Mouse (Mus musculus): ENCODE data around the gene Strada.
A peak's percentile ranks its signal among the peaks of the same experiment; 100 is the strongest.

The Strada gene

DNA sequence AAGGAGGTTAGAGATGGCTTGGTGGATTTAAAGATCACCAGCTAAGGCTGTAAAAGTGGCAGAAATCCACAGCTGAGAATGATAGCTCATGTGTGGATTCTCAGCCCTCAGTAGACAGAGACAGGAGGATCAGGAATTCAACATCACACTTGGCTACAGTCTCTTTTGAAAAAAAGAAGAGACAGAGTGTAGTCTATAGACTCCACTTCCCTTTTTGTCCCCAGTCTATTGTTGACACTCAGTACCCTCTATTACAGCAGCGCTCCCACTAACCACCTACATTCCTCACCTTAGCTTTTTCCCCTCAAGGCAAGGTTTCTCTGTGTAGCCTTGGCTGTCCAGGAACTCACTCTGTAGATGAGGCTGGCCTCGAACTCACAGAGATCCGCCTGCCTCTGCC is 10.3 kb downstream of the Strada start:
- DNase-seq (ENCODE audit: inconsistent age in 2 of 2, low spot score in 1 of 2), result no peak

DNA sequence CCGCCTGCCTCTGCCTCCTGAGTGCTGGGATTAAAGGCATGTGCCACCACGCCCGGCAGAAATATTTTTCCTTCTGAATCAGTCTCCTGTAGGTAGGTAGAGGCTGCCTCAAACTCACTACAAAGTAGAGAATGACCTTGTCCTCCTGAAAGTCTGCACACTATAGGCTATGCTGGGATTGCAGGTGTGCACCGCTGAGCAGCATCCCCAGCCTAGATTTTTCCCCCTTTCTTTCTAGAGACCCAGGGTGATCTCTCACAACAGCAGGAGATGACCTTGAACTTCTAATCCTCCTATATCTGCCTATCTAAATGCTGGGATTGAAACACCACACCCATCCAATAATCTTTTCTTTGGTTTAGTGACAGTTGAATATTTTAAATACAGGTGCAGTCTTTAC is 14.6 kb downstream of the Strada start:
- no peak for DNase-seq (ENCODE audit: inconsistent age in 2 of 2, low spot score in 1 of 2)

DNA sequence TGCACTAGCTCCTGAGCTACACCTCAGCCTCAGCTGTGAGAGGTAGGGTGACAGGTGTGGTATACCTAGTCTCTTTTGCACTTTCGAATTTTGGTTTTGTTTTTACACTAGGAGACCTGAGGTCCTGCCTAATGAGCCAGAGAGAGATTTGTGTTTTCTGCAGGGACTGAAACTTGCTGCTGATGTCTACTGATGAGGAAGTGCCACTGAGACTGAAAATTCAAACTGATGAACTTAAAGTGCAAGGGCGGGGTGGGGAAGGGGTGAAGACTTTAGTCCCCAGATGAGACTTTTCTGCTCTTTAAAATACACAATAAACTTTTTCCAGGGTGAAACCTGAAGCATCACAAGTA is 21.5 kb downstream of the Strada start:
- DNase-seq (ENCODE audit: inconsistent age in 2 of 2, low spot score in 1 of 2), result no peak

DNA sequence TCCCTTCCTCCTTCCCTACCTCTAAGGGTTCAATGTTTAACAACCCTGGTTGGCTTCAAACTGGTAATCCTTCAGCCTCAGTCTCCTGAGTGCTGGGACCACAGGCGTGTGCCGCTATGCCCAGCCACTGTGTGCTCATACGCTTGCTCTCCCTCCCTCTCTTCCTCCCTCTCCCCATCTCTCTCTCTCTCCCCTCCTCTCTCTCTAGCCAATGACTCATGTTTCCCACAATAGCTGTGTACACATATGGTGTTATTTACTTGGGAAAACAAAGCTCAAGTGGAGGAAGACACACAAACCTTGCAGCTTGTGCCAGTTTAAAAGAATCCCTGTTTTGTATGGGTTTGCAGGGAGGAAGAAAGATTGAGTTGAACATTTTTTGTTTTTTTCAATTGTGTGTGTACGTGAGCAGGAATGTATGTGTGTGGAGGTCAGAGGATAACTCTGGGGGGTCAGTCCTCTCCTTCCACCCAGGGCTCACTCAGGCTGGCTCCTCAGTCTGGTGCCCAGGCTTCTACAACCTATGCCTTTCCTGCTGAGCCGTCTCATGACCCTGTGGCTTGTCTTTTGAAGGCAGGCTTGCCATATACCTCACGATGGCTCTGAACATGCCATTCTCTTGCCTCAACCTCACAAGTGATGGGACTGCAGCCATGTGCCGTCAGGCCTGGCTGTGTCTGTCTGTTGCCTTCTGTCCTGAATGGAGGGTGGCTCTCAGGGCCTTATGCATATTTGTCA is 22.1 kb downstream of the Strada start:
- no peak for DNase-seq (ENCODE audit: inconsistent age in 2 of 2, low spot score in 1 of 2)

DNA sequence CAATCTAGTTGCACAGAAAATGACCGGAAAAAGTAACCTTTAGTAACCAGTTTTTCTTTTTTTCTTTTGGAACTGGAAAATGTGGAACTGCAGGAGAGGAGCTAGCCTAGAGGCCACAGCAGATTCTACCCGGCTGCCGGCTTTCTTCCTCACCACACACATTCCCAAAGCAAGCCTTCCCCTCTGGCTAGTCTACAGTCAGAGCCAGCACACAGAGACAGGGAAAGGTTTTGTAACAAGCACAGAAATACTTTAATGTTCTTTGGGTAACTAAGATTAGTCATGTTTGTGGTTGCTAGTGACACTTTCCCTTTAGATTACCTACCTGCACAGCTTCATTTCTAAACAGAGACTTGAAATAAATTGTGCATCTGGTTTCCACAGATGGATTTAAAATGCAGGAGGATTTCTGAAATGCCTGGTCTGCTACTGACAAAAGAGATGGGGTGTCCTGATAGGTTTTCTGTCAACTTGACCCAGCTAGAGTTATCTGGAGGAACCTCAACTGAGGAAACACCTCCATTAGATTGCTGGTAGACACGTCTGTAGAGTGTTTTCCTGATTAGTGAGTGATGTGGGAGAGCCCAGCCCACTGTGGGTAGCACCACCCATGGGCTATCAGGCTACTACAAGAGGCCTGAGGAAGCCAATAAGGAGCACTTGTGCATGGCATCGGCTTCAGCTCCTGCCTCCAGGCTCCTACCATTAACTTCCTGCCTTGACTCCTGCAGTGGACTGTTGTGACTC is 23.8 kb downstream of the Strada start:
- DNase-seq (ENCODE audit: inconsistent age in 2 of 2, low spot score in 1 of 2), result no peak

DNA sequence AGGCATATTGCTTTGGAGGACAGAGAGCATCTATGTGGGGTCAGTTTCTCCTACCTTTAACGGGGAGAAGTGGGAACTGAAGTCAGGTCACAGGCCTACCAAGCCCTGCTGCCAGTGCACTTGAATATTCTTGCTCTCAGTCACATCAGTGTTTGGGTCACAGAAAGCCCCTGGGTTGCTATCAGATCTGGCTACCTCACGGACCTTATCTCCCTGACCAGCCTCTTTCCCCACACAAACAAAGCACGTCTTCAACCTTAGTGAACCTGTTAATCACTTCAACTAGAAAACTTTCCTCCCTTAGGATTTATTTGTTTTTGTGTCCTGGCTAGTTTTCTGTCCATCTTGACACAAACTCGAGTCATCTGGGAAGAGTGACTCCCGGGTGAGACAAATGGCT is 25.6 kb downstream of the Strada start:
- DNase-seq (ENCODE audit: inconsistent age in 2 of 2, low spot score in 1 of 2), result no peak

DNA sequence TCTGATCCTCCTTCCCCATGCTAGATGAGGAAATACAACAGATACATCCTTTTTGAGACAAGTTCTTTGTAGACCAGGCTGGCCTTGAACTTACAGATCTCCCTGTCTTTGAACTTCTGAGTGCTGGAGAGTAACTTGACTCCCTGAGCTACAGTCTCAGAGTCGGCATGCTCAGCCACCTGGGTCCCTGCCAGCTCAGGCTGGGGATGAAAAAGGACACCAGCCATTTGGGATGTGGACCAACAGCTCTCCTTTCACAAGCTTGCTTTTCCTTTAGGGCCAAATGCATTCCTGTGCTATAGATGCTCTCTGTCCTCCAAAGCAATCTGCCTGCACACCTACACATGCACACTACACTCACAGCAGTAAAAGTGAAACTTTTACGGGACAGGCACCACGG is 26.9 kb downstream of the Strada start:
- peak; percentile 42 to 60 for DNase-seq (ENCODE audit: inconsistent age in 2 of 2, low spot score in 1 of 2)

DNA sequence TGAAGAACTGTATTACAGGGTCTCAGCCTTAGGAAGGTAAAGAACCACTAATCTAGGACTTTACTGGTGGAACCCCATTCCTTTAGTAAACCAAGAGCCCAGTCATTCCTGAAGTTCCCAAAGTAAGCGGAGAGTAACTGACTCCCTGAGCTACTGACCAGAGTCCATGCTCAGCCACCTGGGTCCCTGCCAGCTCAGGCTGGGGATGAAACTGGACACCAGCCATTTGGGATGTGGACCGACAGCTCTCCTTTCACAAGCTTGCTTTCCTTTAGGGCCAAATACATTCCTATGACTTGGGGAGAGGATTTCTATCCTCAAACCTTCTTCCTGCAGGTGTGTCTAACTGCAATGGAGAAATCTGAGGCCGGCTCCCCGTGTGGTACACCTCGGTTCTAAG is 27.6 kb downstream of the Strada start:
- no peak for DNase-seq (ENCODE audit: inconsistent age in 2 of 2, low spot score in 1 of 2)

DNA sequence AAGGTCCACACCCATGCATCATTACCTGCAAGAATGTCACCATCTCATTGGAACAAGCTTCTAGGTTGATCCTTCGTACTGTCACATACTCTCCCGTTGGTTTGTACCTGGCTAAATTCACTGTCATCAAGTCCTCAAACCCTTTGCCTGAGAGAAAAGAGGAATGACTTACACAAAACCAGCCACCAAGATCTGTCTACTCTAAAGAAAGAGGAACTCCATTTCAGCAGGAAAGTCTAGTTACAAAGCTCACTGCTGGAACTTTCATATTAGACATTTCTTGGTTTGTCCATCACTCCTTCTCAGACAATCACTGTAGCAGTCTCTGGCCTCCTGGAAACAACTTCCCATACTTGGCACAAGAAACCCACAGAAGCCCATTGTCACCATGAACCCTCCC is 28.7 kb downstream of the Strada start:
- no peak for DNase-seq (ENCODE audit: inconsistent age in 2 of 2, low spot score in 1 of 2)

DNA sequence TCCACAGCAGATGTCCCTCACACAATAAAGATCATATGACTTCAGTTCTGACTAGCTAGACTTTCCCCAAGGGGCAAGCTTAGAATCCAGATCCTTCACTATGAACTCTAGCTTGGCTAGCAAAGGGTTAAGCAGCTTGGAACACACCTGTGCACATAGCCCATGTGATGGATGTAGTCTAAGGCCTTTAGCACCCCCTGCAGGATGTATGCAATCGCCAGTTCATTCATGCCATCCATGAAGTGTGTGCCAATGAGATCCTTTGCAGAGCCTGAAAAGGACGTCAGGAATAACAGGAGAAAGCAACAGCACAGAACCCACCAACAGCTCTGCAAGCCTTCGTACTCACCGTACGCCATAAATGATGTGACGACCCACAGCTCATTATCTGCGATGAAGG is 31.2 kb downstream of the Strada start:
- DNase-seq (ENCODE audit: inconsistent age in 2 of 2, low spot score in 1 of 2), result no peak

DNA sequence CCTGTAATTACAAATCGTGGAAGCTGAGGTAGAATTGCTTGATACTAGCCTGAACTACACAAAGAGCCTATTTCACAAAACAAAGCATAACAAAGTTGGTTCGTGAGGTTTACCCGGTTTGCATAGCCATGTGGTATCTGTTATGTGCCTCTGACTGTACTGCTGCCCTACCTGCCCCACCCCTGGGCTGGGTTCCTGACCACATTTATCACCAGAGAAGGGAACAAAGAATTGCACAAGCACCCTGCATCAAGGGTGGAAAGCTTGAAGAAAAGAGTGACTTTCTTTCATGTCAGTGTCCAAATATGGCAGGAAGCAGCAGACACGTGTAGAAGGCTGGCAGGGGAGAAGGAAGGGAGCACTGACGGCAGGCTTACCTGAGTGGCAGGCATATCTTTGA is 34.5 kb downstream of the Strada start:
- no peak for DNase-seq (ENCODE audit: inconsistent age in 2 of 2, low spot score in 1 of 2)

DNA sequence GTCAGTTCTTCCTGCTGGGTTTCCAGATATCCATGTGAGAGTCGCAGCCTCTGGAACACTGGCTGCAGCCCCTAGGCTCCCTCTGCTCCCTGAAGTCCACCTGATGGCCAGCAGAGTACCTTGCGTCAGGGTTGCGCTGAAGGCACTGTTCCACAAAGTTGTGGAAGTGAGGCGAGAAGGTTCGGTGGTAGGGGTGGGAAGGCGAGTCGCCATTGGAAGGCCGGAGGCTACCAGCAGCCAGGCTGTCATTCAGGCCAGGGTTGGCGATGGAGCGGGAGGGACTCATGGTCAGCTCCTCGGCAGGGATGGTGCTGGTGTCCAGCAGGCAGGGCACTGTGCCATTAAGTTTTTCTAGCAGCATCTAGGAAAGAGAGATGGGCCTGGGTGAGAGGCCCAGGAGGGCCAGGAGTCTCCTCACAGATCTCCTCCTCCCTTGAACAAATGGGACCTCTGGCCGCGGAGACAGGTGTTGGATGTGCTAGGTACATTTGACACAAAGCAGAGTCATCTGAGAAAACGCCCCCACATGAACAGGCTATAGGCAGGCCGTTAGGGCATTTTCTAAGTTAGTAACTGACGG is 37.3 kb downstream of the Strada start:
- no peak for DNase-seq (ENCODE audit: inconsistent age in 2 of 2, low spot score in 1 of 2)

DNA sequence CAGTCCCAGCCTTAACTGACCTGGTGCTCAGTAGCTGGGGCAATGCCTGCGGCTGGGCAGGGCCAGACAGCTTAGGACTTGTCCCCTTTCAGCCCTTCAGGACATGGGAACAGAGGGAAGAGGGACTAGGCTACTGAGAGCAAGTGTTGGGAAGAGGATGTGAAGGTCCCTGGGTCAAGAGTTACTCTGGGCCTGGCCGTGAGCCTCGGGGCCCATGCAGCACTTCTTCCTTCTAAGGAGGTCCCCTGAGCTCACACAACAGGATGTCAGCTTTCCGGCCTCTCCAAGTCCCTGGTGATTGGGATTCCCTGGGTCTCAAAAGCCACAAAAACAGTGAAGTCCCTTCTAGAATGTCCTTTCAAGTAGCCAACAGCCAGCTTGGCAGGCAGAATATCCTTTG is 38.4 kb downstream of the Strada start:
- DNase-seq (ENCODE audit: inconsistent age in 2 of 2, low spot score in 1 of 2), result peak in 1 of 2 experiments; percentile 50

DNA sequence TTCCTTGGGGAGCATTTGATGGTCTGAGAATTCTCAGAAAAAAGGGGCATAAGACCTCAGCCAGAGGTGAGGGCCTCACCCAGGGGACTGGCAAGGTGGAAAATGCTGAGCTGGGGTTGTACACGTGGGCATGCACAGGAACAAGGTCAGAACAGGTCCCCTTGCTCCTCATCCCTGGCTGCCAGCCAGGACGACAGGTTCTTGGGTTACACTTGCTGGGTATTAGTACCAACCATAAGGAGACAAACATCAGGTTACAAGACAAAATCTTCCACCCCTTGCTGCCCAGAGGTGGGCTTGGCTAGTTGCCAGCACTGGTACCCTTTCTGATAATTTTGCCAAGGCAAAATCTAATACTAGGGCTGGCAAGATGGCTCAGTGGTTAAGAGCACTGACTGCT is 39.7 kb downstream of the Strada start:
- DNase-seq (ENCODE audit: inconsistent age in 2 of 2, low spot score in 1 of 2), result no peak

DNA sequence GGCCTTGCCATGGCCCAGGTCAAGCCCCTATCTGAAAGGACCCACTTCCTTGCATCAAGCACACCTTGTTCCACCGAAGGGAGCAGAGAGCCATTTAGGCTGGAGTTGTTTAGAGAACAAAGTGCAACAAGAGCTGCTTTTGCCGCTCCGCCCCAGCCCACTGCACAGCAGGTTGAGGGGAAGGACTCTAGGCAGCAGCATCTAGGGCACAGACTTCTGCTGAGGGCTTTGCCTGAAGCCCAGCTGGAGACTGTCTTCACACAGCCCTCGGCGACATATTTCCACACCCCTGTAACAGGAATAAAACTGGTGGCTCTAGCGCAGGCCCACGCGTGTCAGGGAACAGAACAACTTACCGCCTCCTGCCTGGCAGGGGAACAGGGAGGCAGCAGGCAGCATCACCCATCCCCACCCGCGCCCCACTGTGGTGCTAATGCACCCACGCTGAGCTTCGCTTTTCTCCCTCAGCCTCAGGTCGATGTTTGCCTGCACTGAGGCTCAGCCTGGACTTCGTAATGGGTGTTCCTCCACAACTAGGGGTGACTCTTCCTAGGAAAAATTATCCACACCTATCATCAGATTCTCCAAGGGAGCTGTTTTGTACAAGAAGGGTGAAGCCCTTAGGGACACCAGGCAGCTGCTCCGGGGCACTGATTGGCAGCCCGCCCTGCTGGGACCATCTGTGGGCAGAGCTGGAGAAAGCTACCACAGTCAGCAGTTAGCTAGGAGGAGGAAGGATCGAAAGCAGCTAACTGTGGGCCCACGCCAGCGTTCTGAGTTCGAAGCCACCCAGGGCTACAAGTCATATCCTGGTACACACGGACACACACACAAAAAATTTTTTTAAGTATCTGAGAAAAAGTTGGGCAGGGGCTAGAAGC is 40.9 kb downstream of the Strada start, which contains the start of the genes Gm10840 and Limd2:
Gene Gm10840 (plus strand): TSS at position 10 of the 881 bp plus-strand sequence.
Gene Limd2 (minus strand): TSS at position 20 of the 881 bp plus-strand sequence.
- peak in 1 of 2 experiments; percentile 38 for DNase-seq (ENCODE audit: inconsistent age in 2 of 2, low spot score in 1 of 2)

DNA sequence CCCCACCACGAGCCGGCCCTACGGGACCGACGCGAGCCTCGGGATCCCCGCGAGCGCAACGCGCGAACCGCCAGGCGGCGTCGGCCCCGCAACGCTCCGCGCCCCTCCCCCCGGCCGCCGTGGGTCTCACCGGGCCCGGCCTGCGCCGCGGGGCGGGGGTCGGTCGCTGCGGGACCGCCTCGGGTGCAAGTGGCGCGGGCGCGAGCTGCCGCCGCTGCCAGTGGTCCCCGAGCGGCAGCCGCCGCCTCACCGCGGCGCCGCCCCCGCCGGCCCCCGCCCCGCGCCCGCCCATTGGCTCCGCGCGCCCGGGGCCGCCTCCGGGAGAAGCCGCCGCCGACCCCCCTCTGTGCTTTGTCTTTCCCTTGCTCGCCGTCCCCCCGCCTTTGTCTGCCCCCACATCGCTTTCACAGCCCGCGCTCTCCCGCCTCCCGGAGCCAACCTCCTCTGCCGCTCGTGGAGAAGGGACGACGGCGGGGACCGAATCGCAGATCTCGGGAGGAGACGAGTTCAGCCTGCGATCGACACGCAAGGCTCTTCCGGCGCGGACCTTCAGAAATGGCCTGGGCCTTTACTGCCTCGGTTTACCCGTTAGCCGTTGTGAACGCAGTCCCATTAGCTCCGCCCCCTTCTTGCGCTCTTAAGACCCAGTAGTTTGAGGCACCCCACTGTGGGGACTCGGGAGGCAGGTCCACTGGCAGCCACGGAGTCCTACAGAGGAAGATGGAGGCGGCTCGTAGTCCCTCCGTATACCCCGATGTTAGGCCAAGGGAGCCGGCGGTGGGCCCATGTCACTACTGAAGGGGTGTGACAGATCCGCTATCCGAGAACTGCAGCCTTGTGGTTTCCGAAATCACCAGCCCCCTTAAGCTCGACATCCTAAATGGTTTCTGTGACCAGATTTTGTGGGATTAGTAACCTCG is 41.8 kb downstream of the Strada start:
- DNase-seq (ENCODE audit: inconsistent age in 2 of 2, low spot score in 1 of 2), result peak; percentile 84 to 92

DNA sequence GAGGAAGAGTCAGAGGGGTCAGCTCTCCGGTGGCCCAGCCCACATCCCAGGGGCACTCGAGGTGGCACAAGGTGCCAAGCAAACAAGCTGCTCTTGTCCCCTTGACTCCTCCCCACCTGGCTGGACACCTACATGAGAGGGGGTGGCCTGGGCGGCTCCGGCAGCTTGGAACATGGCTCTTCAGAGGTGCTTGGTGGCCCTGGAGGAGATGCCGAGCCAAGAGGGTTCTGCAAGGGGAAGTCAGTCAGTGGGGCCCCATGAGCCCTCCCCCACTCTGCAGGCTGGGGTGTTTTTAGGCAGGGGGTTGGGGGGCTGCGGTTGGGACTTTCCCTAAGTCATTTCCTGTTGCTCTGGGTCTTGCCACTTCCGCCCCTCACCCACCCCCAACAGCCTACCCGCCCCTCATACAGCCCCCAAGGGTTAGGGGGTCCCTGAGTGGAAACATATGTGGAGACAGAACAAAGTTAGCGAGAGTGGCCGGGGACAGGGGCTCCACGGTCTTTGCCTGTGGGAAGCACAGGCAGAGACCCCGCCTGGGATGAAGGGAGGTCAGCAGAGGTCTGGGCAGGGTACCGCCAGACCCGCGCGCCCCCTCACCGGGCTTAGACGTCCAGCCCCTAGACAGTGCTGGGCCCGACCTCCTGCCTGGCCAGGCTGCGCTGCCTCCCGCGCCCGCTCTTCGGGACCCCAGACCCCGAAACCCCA is 42.6 kb downstream of the Strada start:
- DNase-seq (ENCODE audit: inconsistent age in 2 of 2, low spot score in 1 of 2), result peak; percentile 41 to 69

DNA sequence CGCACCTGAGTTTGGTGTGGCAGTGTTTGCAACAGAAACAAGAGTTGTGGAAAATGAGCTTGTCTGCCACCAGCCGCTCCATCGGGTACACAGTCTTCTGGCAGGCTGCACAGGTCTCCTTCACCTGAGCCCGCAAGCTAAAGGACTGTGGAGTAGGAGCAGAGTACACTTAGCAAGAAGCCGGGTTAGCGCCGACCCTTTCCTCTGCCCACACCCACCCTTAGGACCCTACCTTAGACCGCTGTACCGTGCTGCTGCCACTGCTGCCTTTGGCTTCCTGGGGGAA is 43.1 kb downstream of the Strada start:
- DNase-seq (ENCODE audit: inconsistent age in 2 of 2, low spot score in 1 of 2), result no peak

DNA sequence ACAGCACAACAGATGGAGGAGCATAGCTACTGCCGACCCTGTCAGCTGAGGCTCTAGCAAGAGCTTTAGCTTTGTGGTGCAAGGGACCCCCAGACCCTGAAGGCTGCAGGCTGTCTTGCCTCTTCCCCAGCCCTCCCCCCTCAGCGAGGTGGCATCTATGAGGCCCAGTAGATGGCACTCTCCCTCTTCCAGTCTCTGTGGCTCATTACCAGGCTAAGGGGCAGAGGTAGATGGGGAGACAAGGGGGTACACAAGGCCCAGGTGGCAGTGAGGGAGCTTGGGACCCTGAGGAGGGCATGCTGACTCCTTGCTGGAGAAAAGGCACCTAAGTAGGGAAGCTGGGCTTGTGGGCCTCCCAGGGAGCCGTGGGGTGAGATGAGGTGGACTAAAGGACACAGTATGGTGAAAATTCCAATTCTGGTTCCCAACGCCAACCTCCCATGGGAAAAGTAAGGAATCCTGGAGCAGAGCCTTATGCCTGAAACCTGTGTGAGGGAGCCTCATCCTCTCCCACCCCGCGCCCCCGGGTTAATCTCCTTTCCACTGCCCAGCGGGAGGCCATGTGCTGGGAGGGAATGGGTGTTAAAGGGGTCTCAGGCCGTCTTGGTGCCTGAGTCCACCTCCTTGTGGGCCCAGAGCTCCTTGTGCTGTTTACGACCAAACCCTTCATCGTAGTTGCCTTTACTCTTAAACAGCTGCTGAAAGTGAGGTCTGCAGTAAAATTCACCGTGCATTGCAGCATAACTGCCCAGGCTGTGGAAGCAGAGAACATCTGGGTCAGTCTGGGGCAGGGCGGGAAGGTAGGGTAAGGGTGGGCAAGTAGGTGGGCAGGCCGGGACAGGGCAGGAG is 43.7 kb downstream of the Strada start:
- DNase-seq (ENCODE audit: inconsistent age in 2 of 2, low spot score in 1 of 2), result peak in 1 of 2 experiments; percentile 66
